Mouse (Mus musculus) embryonic facial prominence, embryonic 14.5 days (tissue): Measurements from ENCODE around the gene Wipi1. TPM values are rescaled to one million over a fixed set of nuclear protein-coding genes. Genes with fewer than 3 reads are reported as not detected.
A peak's percentile ranks its signal among the peaks of the same experiment; 100 is the strongest.

Experiments used
- ATAC-seq: fragments of 200-750 bp; cut with Nextera tagmentation; 2 replicates; pipeline ENCODE4 v1.8.0; 2017; ENCODE audit warnings: low read depth, moderate number of reproducible peaks, moderate TSS enrichment
- DNase-seq: peaks from one replicate; pipeline ENCODE4 v3.0.0-alpha.2; 2015; ENCODE audit warnings: low spot score
- H3K27ac ChIP-seq: fragments of 300-500 bp; sonication (generic); replicated peaks from 2 replicates; pipeline ENCODE4 v1.5.1; 2014; ENCODE audit warnings: low read depth, mild to moderate bottlenecking, low read length, moderate library complexity
- H3K27me3 ChIP-seq: fragments of 300-500 bp; sonication (generic); replicated peaks from 2 replicates; pipeline ENCODE4 v1.6.1; 2014; ENCODE audit warnings: low read length; ENCODE audit not compliant: control insufficient read depth, insufficient read depth
- H3K36me3 ChIP-seq: fragments of 300-500 bp; sonication (generic); 2 replicates; pipeline ENCODE4 v1.6.1; 2014; ENCODE audit warnings: low read length, mixed read lengths; ENCODE audit not compliant: control insufficient read depth, insufficient read depth
- H3K4me1 ChIP-seq: fragments of 300-500 bp; sonication (generic); 2 replicates; pipeline ENCODE4 v1.6.1; 2014; ENCODE audit warnings: antibody characterized with exemption, low read length; ENCODE audit not compliant: control insufficient read depth, insufficient read depth
- H3K4me2 ChIP-seq: fragments of 300-500 bp; sonication (generic); 2 replicates; pipeline ENCODE4 v1.6.1; 2014; ENCODE audit warnings: low read depth, mild to moderate bottlenecking, low read length, moderate library complexity, mixed read lengths
- H3K4me3 ChIP-seq: fragments of 300-500 bp; sonication (generic); 2 replicates; pipeline ENCODE4 v1.5.1; 2014; ENCODE audit warnings: low read depth, mild to moderate bottlenecking, low read length
- H3K9ac ChIP-seq: fragments of 300-500 bp; sonication (generic); 2 replicates; pipeline ENCODE4 v1.6.1; 2014; ENCODE audit warnings: low read depth, mild to moderate bottlenecking, low read length, moderate library complexity, mixed read lengths
- H3K9me3 ChIP-seq: fragments of 300-500 bp; sonication (generic); 2 replicates; pipeline ENCODE4 v1.6.1; 2016; ENCODE audit warnings: low read length; ENCODE audit not compliant: control insufficient read depth
- WGBS: fragments of 180-500 bp; shearing (Covaris S2); extraction: QIAGEN DNeasy Blood & Tissue Kit; methylation state at CpG from one replicate; pipeline ENCODE4 v1.1.7; 2014; 5-methylcytosine and 5-hydroxymethylcytosine counted together
- polyA plus RNA-seq: library from polyadenylated mRNA; unstranded; fragments of >200 nt; fragmentation: Nextera tagmentation; extraction: Ambion mirVana; gene quantifications from 2 replicates; pipeline ENCODE4 v1.2.1, GENCODE M21; 2014

Wipi1 gene
- polyA plus RNA-seq, 1 experiment from 2014 or later, result 36.1 TPM

- H3K4me1 ChIP-seq, result peaks cover 23% of the 10 kb centered on the region
- H3K36me3 ChIP-seq, result peaks cover 19% of the 10 kb centered on the region
- peak; percentile 75 for ATAC-seq
- 1% methylated on average over 31 of the region's 31 CpGs for WGBS
- H3K9ac ChIP-seq, result peak overlapping the region; percentile 98
- H3K27me3 ChIP-seq, result no peaks in the 10 kb centered on the region
- H3K9me3 ChIP-seq, result no peaks in the 10 kb centered on the region
- peak overlapping the region; percentile 73 for H3K4me3 ChIP-seq
- peak overlapping the region; percentile 93 for H3K4me2 ChIP-seq
- peak; percentile 88 for DNase-seq
- H3K27ac ChIP-seq, result peak overlapping the region; percentile 97
Observed at GRCm38 (mm10) chr11:109649975-109650701, 38.4 kb upstream of the Wipi1 start.

GRCm38 (mm10) chr11:109649206-109649605 is 37.4 kb upstream of the Wipi1 start, which contains the start of gene Prkar1a:
Gene Prkar1a (plus strand): TSS chr11:109649405.
- peak within 1 kb of the TSS; percentile 97 for H3K27ac ChIP-seq
- WGBS, result 19% methylated on average over 8 of the region's 8 CpGs
- ATAC-seq (no peak), DNase-seq (peak; percentile 26)
- H3K9ac ChIP-seq, result peak within 1 kb of the TSS; percentile 98
- peak within 1 kb of the TSS; percentile 73 for H3K4me3 ChIP-seq
- H3K9me3 ChIP-seq, result no peaks in the 10 kb centered on the region
- H3K4me1 ChIP-seq, result peaks cover 23% of the 10 kb centered on the region
- H3K27me3 ChIP-seq, result no peaks in the 10 kb centered on the region
- peak within 1 kb of the TSS; percentile 93 for H3K4me2 ChIP-seq
- H3K36me3 ChIP-seq, result peaks cover 10% of the 10 kb centered on the region

GRCm38 (mm10) chr11:109648510-109648909 is 36.7 kb upstream of the Wipi1 start:
- no peaks in the 10 kb centered on the region for H3K9me3 ChIP-seq
- no peak overlapping the region; the same call in 1 of the 2 replicates for H3K27ac ChIP-seq
- ATAC-seq, result no peak
- H3K4me3 ChIP-seq, result no peak overlapping the region
- DNase-seq, result peak; percentile 81
- no peaks in the 10 kb centered on the region for H3K27me3 ChIP-seq
- WGBS, result 30% methylated on average over 7 of the region's 7 CpGs
- H3K36me3 ChIP-seq, result peaks cover 3% of the 10 kb centered on the region; the same call in 1 of the 2 replicates
- no peak overlapping the region for H3K9ac ChIP-seq
- 0 out of 2 replicates have a peak overlapping the region, but pooled peaks have one; percentile 1 for H3K4me2 ChIP-seq
- peaks cover 22% of the 10 kb centered on the region for H3K4me1 ChIP-seq

- 75% methylated on average over 5 of the region's 5 CpGs for WGBS
- Histone ChIP-seq H3K4me3 (no peak overlapping the region), H3K27me3 (no peaks in the 10 kb centered on the region), H3K4me2 (no peak overlapping the region), H3K4me1 (no peaks in the 10 kb centered on the region), H3K36me3 (no peaks in the 10 kb centered on the region), H3K9me3 (no peaks in the 10 kb centered on the region), H3K9ac (no peak overlapping the region), H3K27ac (no peak overlapping the region)
- DNase-seq (no peak), ATAC-seq (no peak)
Observed at GRCm38 (mm10) chr11:109641498-109642222, 29.9 kb upstream of the Wipi1 start.

- Histone ChIP-seq H3K4me2 (no peak overlapping the region), H3K9me3 (no peaks in the 10 kb centered on the region), H3K27me3 (no peaks in the 10 kb centered on the region), H3K4me3 (no peak overlapping the region), H3K36me3 (no peaks in the 10 kb centered on the region), H3K9ac (no peak overlapping the region), H3K27ac (no peak overlapping the region), H3K4me1 (no peaks in the 10 kb centered on the region)
- peak; percentile 39 for DNase-seq
- no peak for ATAC-seq
- 56% methylated on average over 6 of the region's 6 CpGs for WGBS
Observed at GRCm38 (mm10) chr11:109635871-109636395, 24.2 kb upstream of the Wipi1 start.

GRCm38 (mm10) chr11:109634928-109635327 is 23.2 kb upstream of the Wipi1 start:
- Histone ChIP-seq H3K4me2 (no peak overlapping the region), H3K9ac (no peak overlapping the region), H3K4me3 (no peak overlapping the region), H3K9me3 (no peaks in the 10 kb centered on the region), H3K27ac (no peak overlapping the region), H3K36me3 (no peaks in the 10 kb centered on the region), H3K27me3 (no peaks in the 10 kb centered on the region), H3K4me1 (no peaks in the 10 kb centered on the region)
- ATAC-seq, result no peak
- 57% methylated on average over 9 of the region's 9 CpGs for WGBS
- no peak for DNase-seq

GRCm38 (mm10) chr11:109629021-109629521 is 17.3 kb upstream of the Wipi1 start:
- no peak overlapping the region for H3K9ac ChIP-seq
- 42% methylated on average over 10 of the region's 10 CpGs for WGBS

GRCm38 (mm10) chr11:109628099-109628498 is 16.3 kb upstream of the Wipi1 start:
- ATAC-seq (no peak), DNase-seq (no peak)
- Histone ChIP-seq H3K4me3 (no peak overlapping the region), H3K9me3 (no peaks in the 10 kb centered on the region), H3K36me3 (no peaks in the 10 kb centered on the region), H3K4me1 (no peaks in the 10 kb centered on the region), H3K9ac (no peak overlapping the region), H3K27ac (no peak overlapping the region), H3K27me3 (no peaks in the 10 kb centered on the region), H3K4me2 (no peak overlapping the region)
- 86% methylated on average over 3 of the region's 3 CpGs for WGBS

More at GRCm38 (mm10) chr11:109629021-109629521, 17.3 kb upstream of the Wipi1 start:
- Histone ChIP-seq H3K27ac (no peak overlapping the region), H3K4me1 (no peaks in the 10 kb centered on the region), H3K9me3 (no peaks in the 10 kb centered on the region), H3K36me3 (no peaks in the 10 kb centered on the region), H3K4me2 (no peak overlapping the region), H3K27me3 (no peaks in the 10 kb centered on the region), H3K4me3 (no peak overlapping the region)
- DNase-seq, result no peak
- ATAC-seq, result no peak
